Mouse (Mus musculus) left cerebral cortex, postnatal 14 days (tissue): Measurements from ENCODE around the gene Cyp2s1. TPM values are rescaled to one million over a fixed set of nuclear protein-coding genes. Genes with fewer than 3 reads are reported as not detected.

Experiments used
- DNase-seq, 2 experiments: peaks; one replicate each; pipeline ENCODE4 v3.0.0; 2021 to 2022; ENCODE audit warnings: low spot score in 2 of 2, mixed read lengths in 1 of 2
- intact Hi-C: fragments of 180-260 bp; cut with DNase I; formaldehyde crosslinking; loops from one replicate; pipeline ENCODE4 v1.15.1; 2025
- long read RNA-seq, 2 experiments: library from polyadenylated mRNA; stranded (forward); transcript quantifications; one replicate each; pipeline ENCODE4 v2.0.0; 2021
- total RNA-seq, 2 experiments: library from RNA; stranded (reverse); gene quantifications; 2 replicates each; pipeline ENCODE4 v1.2.3; 2021

Cyp2s1 gene
- 1 to 10 TPM; 3.5 to 4.6 TPM for total RNA-seq
- long read RNA-seq, experiment 1, transcript Cyp2s1-201 (9 exons, 2,745 nt) = major isoform, 7 of 9 reads
- long read RNA-seq, experiment 1, partial matches to known transcripts = 1 of 9 reads
- long read RNA-seq, experiment 1, other reads (novel, unspliced or antisense) = 1 of 9 reads
- long read RNA-seq, experiment 2, partial matches to known transcripts = 5 of 8 reads
- long read RNA-seq, experiment 2, other reads (novel, unspliced or antisense) = 0 of 8 reads

GRCm38 (mm10) chr7:25816241-25816919 is at the start of gene Cyp2s1:
Gene Cyp2s1 (minus strand): TSS chr7:25816913.
- intact Hi-C loops = no loop called here
- peak in 1 of 2 experiments; percentile 15 for DNase-seq

- intact Hi-C loops = no loop called here
- no peak for DNase-seq
Observed at GRCm38 (mm10) chr7:25864861-25865260, 48.1 kb upstream of the Cyp2s1 start.

DNA sequence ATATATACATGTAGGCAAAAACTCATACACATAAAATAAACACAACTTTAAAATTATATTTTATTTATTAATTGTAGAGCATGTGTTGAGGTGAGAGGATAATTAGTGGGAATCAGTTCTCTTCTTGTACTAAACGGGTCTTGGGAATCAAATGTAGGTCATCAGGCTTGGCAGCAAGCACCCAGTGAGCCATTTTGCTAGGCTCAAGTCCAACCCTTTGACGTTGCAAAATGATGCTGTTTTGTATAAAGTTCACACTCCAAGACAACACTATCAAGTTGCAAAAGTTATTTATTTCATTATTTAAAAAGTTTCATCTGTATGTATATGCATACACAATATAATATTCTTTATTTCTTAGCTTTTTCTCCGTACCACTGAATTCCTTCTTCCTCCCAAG is 47.0 kb upstream of the Cyp2s1 start:
- DNase-seq = no peak
- intact Hi-C loops = no loop called here

DNA sequence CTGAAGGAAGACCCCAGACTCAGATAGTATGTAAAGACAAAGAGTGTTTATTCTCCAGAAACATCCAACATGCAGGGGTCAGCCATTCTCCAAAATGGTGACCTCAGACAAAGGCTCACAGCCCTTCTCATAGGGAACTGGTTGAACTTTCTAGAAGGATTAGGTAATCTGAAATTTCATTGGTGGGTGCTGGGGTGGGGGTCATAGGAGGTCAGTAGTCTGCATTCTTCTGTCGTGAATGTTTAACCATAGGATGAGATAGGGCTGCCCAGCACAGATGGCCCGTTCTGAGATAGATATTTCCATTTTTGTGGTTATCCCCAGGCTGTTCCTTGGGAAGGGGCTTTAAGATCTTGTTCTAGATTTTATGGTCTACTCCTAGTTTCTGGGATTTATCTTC is 45.7 kb upstream of the Cyp2s1 start:
- intact Hi-C loops = no loop called here
- no peak for DNase-seq

DNA sequence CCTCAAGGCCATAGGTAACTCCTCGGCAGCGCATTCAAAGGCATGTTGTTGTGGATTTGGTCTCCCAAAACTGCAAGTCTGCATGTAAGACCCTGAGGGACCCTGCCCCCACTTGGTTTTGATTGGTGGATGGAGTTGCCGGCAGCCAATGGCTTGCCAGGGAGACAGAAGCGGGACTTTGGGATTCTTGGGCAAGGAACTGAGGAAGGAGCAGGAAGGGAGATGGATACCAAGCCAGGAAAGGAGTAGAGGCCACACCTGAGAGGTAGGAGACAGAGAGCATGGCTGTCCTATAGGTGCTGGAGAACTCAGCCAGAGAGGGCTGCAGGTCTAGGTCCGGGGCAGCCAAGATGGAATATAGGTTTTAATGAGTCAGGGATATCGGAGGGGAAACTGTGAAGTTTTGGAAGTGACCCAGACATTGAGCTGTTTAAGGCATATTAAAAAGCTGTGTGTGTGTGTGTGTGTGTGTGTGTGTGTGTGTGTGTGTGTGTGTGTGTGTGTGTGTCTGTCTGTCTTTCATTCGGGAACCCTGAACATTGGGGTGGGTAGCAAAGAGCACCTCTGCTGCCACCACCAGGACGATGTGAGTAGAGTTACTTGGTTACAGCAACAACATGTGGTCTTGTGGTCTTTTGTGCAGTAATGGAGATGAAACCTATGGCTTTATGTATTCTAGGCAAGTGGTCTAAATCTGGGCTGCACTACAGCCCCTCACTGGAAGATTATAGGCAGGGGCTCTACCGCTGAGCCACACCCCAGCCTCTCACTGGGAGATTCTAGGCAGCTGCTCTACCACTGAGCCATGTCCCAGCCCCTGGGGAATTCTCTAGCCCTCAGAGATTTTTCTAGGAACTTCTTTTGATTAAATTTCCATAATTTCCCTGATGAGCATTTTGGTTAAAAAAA is 43.5 kb upstream of the Cyp2s1 start:
- intact Hi-C loops = loop anchor here (10.0 kb wide), 1 partner anchor 1265 kb away; no protein-coding TSS in a partner anchor
- DNase-seq = peak in 1 of 2 experiments; percentile 5

- peak; percentile 39 to 65 for DNase-seq
- intact Hi-C loops = loop anchor here (10.0 kb wide), 1 partner anchor 1270 kb away; no protein-coding TSS in a partner anchor
Observed at GRCm38 (mm10) chr7:25855082-25855481, 38.4 kb upstream of the Cyp2s1 start.

- peak in 1 of 2 experiments; percentile 12 for DNase-seq
Observed at GRCm38 (mm10) chr7:25848444-25848812, 31.7 kb upstream of the Cyp2s1 start.

DNA sequence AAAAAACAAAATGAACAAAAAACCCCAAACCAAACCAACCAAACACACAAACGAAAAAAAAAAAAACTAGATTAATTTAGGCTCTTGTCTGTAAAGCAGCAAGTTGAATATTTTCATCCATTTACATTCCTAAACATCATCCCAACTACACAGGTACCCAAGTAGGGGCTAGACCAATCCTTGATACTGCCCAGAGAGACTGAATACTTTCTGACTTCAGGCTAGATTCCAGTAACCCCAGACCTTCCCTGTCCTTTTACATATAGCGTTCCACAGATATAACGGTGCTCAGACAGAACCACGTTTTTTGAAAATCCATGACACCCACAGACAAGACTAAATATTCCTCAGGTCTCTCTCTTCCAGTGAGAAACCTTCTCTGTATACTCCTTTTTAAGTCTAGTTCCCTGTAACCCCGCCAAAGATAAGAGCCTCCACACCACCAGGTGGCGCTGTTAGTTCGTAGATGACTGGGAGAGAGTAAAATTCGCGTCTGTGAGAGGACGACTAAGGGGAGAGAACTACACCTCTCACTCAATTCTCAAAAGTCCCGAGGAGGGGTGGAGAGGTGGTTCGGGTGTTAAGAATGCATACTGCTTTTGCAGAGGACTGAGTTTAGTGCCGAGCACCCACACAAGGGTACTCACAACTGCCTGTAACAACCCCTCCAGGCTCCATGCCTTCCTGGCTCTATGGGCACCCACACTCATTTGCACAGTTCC is 31.2 kb upstream of the Cyp2s1 start:
- peak; percentile 90 to 92 for DNase-seq
- intact Hi-C loops = no loop called here

More at GRCm38 (mm10) chr7:25848444-25848812, 31.7 kb upstream of the Cyp2s1 start:
- intact Hi-C loops = no loop called here

DNA sequence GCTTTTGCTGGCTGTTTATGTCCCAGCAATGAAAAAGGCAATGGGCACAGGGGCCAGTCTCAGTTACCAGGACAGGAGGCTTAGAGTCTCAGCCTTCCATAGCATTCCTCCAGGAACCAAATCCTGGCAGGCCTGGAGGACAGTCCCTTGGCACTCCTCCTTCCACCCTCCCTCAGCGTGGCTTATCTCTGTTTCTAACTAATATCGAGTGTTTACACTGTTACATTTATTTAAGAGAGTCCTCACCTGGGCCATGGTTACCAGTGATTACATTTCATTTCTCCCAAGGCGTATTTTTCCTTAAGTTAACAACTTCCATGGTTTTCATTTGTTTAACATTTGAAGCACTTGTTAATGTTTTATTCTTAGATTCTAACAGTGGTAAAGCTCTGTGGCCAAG is 28.2 kb upstream of the Cyp2s1 start:
- intact Hi-C loops = no loop called here
- DNase-seq = no peak

- no peak for DNase-seq
- intact Hi-C loops = no loop called here
Observed at GRCm38 (mm10) chr7:25844423-25844822, 27.7 kb upstream of the Cyp2s1 start.

DNA sequence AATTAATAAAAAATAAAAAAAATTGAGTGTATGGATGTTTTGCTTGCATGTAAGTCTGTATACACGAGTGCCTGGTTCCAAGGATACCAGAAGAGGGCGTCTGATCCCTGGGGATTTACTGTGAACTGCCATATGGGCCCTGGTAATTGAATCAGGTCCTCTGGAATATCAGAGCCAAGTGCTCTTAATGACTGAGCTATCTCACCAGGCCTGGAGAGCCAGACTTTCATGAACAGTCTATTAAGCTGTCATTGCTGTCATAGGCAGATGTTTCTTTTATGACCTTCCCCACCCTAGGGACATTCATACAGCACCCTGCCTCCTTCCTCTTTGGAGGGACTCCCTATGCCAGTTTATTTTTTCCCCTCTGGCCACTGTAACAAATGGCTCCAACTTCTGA is 26.8 kb upstream of the Cyp2s1 start:
- no peak for DNase-seq
- intact Hi-C loops = no loop called here

GRCm38 (mm10) chr7:25840908-25841307 is 24.2 kb upstream of the Cyp2s1 start:
- DNase-seq = no peak
- intact Hi-C loops = no loop called here

DNA sequence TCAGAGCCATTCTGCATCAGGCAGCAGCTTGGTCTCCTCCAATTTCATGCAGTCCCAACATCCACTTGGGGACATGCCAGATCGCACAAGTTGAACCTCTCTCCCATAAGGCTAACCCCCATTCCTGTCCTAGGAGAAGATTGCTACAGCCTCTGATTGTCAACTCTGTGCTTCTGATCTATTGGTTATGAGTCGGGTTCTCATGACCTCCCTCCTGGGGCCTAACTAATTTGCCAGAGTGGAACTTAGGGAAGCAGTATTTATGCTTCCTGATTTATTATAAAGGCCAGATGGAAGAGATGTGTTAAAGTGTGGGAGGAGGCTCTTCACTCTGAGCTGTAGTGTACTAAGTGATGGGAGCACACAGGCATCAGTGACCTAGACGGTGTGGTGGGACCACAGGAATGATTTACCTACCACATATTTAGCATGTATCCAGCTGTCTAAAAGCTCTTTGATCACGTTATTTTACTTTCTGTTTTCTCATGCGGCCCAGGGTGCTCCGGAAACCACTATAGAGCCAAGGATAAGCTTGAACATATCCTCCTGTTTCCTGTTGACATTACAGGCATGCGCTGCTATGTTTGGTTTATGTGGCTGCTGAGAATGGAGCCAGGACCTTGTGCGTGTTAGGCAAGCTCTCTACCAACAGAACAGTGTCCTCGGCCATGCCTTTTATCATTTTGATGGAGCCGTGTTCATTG is 18.6 kb upstream of the Cyp2s1 start:
- intact Hi-C loops = no loop called here

DNA sequence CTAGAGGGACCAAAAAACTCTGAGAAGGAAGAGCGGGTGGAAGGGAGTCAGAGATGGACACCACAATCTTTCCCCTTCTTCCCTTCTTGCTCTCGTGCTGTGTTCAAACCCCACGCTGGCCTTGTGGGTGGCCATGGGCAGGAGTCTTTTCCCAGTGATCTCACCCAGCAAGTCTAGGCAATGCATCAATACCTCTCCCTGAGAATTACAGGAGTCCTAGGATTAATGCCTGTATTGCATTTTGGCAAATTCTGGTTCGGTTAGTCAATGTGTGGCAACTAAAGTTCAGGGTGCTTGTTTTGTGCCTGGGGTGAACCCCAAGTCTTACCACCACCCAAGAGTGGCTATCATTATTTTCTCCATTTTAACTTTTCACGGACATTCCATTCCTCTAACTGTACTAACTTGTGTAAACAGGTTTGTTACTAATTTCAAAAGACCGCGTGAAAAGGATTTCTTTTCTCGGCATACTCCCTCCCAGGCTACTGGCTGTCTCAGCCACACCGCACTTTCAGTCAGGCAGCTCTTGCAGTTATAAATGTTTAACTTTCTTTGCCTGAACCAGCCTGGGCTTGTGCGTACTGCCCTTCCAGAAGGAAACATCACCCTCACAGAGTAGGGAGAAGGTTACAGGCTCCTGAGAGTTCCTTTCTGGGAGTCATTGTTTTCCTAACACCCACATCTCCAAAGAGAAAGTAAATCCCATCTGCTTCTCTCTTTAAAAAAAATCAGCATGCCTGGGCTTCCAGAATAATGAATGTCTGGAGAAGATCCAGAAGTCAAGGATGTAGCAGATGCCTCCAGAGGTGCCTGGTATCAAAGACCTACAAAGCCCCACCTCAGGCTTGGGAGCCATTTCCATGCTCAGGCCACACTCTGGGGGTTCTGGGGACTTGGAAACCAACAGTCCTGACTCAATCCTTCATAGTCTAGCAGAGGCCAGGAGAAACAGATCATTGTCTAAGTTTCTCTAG is 15.1 kb upstream of the Cyp2s1 start:
- intact Hi-C loops = no loop called here

More for the DNA sequence above, 18.6 kb upstream of the Cyp2s1 start:
- DNase-seq = no peak

DNA sequence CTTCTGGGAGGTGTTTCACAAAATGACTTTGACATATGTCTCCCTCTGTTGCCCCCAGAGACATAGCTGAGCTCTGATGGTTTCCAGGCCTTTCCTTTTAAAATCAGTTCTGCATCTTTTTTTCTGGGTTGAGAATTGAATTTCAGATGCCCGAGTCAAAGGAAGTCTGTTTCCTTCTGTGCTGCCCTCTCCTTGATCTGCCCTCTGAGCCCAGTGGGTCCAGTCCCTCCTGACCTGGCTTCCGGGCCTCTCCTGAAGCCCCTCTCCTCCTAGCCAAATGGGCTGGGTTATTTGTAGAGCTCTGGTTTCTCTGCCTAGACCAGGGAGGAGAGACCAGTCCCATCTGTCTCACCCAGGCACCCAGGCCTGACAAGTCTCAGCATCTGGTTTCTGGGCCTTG is 13.5 kb upstream of the Cyp2s1 start:
- no peak for DNase-seq
- intact Hi-C loops = no loop called here

More for the DNA sequence above, 15.1 kb upstream of the Cyp2s1 start:
- no peak for DNase-seq

- intact Hi-C loops = no loop called here
- peak in 1 of 2 experiments; percentile 49 for DNase-seq
Observed at GRCm38 (mm10) chr7:25827199-25827598, 10.5 kb upstream of the Cyp2s1 start.

DNA sequence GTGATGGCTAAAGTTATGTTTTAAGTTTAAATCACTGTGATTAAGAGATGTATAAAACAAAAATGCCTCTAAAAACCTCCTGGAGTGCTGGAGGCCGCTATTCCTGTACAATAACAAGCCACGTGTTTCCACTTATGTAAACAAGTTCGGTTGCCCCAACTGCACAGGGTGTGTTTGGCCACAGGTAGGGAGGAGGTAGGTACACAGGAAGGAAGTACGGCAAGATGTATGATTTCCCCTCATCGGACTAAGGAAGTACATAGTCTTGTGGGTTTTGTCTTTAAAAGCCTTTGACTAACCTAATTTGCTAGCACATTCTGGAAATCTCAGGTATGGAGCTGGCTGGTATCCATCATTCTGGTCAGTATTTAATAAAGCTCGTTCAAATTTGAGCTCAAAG is 9.3 kb upstream of the Cyp2s1 start:
- DNase-seq = no peak
- intact Hi-C loops = no loop called here

DNA sequence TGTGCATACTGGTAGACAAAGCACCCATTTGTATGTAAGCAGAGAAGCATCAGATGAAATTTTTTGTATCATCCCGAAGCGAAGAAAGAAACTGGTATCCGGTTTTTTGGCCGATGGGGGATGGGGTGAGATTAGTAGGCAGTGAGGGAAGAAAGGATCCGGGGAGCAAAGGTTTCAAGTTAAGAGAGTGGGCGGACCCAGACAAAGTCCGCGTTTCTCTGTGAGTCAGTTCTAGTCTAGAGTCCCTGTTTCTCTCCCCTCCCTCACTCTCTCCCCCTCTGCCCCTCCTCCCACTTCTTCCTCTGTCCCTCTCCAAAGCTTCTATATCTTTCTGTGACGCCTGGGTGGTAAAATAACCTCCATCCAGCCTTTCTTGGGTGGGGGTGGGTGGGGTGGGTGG is 8.3 kb upstream of the Cyp2s1 start:
- intact Hi-C loops = loop anchor here (2.0 kb wide), 1 partner anchor 20 kb away; no protein-coding TSS in a partner anchor

More for the DNA sequence above, 8.3 kb upstream of the Cyp2s1 start:
- DNase-seq = no peak
